Mouse (Mus musculus): ENCODE data around the gene Clec16a.

The Clec16a gene

GRCm38 (mm10) chr16:10644238-10644637, 99.1 kb downstream of the Clec16a start:
- DNase-seq (ENCODE audit: low spot score): no peak

- no peak for DNase-seq (ENCODE audit: low spot score)
Observed at GRCm38 (mm10) chr16:10644731-10645130, 99.6 kb downstream of the Clec16a start.

GRCm38 (mm10) chr16:10651804-10652203, 106.7 kb downstream of the Clec16a start:
- no peak for DNase-seq (ENCODE audit: low spot score)

- no peak for DNase-seq (ENCODE audit: low spot score)
Observed at GRCm38 (mm10) chr16:10652935-10653334, 107.8 kb downstream of the Clec16a start.

GRCm38 (mm10) chr16:10655236-10655635, 110.1 kb downstream of the Clec16a start:
- peak; percentile 84 for DNase-seq (ENCODE audit: low spot score)

- no peak for DNase-seq (ENCODE audit: low spot score)
Observed at GRCm38 (mm10) chr16:10655926-10656325, 110.8 kb downstream of the Clec16a start.

- no peak for DNase-seq (ENCODE audit: low spot score)
Observed at GRCm38 (mm10) chr16:10656461-10656860, 111.3 kb downstream of the Clec16a start.

GRCm38 (mm10) chr16:10656939-10657338, 111.8 kb downstream of the Clec16a start:
- no peak for DNase-seq (ENCODE audit: low spot score)

- DNase-seq (ENCODE audit: low spot score): no peak
Observed at GRCm38 (mm10) chr16:10659211-10659610, 114.1 kb downstream of the Clec16a start.

GRCm38 (mm10) chr16:10660526-10660925, 115.4 kb downstream of the Clec16a start:
- peak; percentile 58 for DNase-seq (ENCODE audit: low spot score)

- no peak for DNase-seq (ENCODE audit: low spot score)
Observed at GRCm38 (mm10) chr16:10661385-10661784, 116.2 kb downstream of the Clec16a start.

GRCm38 (mm10) chr16:10663890-10664731, 119.0 kb downstream of the Clec16a start:
- DNase-seq (ENCODE audit: low spot score): no peak

GRCm38 (mm10) chr16:10664921-10665894, 120.1 kb downstream of the Clec16a start:
- no peak for DNase-seq (ENCODE audit: low spot score)

GRCm38 (mm10) chr16:10666766-10667165, 121.6 kb downstream of the Clec16a start:
- DNase-seq (ENCODE audit: low spot score): no peak

- DNase-seq (ENCODE audit: low spot score): no peak
Observed at GRCm38 (mm10) chr16:10668453-10668852, 123.3 kb downstream of the Clec16a start.

GRCm38 (mm10) chr16:10668991-10669703, 124.0 kb downstream of the Clec16a start:
- no peak for DNase-seq (ENCODE audit: low spot score)

GRCm38 (mm10) chr16:10669936-10670335, 124.8 kb downstream of the Clec16a start:
- DNase-seq (ENCODE audit: low spot score): no peak

- DNase-seq (ENCODE audit: low spot score): no peak
Observed at GRCm38 (mm10) chr16:10672490-10672889, 127.4 kb downstream of the Clec16a start.

GRCm38 (mm10) chr16:10674020-10674419, 128.9 kb downstream of the Clec16a start:
- DNase-seq (ENCODE audit: low spot score): no peak

- no peak for DNase-seq (ENCODE audit: low spot score)
Observed at GRCm38 (mm10) chr16:10674957-10675356, 129.8 kb downstream of the Clec16a start.

- DNase-seq (ENCODE audit: low spot score): no peak
Observed at GRCm38 (mm10) chr16:10675612-10676011, 130.5 kb downstream of the Clec16a start.

- no peak for DNase-seq (ENCODE audit: low spot score)
Observed at GRCm38 (mm10) chr16:10676461-10677066, 131.4 kb downstream of the Clec16a start.

Data from adipocyte (in vitro differentiated cells).